Mouse (Mus musculus) erythroblast, embryonic 14.5 days (primary cell): ENCODE results near the gene Zfp663.

Experiments used
- GATA1 ChIP-seq: IDR thresholded peaks from 2 replicates; pipeline ENCODE4 v1.6.1; 2012; ENCODE audit warnings: low read length, inconsistent platforms, mixed read lengths
- TAL1 ChIP-seq: IDR thresholded peaks from 3 replicates; pipeline ENCODE4 v1.6.1; 2012; ENCODE audit warnings: low read length, inconsistent platforms, mixed read lengths

DNA sequence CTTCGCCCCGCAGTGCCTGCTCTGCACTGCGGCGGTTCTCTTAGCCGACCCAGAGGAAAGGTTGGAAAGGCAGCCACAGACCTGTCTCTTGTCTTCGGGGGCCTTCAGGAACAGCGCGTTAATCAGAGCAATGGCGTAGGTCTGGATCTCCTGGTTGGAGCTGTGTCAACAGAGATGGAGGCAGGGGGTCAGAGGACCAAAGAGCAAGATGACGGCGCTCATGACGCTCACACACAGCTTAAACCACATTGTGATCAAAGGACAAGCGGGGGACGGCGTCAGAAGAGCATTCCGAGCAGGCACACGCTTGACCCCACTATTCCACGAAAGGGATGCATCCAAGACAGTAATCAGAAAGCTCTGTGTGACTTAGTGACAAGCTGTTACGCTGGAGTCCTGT is 63.7 kb downstream of the Zfp663 start:
- TF ChIP-seq GATA1 (no peak), TAL1 (no peak)
